Mouse (Mus musculus) adrenal gland, adult 8-10 months (tissue): ENCODE results near the gene Ticrr. TPM values are rescaled to one million over a fixed set of nuclear protein-coding genes. Genes with fewer than 3 reads are reported as not detected.
A peak's percentile ranks its signal among the peaks of the same experiment; 100 is the strongest.

Experiments used
- DNase-seq: peaks from one replicate; pipeline ENCODE4 v3.0.0; 2022
- total RNA-seq, 4 experiments: library from RNA; stranded (reverse); gene quantifications; 2 replicates each; pipeline ENCODE4 v1.2.4; 2022

The Ticrr gene
- total RNA-seq: under 1 TPM; 0.05 to 0.59 (median 0.12) TPM

GRCm38 (mm10) chr7:79659578-79660290 lies at the start of gene Ticrr:
Ticrr (plus strand) TSS chr7:79660196.
- peak; percentile 97 for DNase-seq

GRCm38 (mm10) chr7:79611901-79612300 lies 48.1 kb upstream of the Ticrr start:
- no peak for DNase-seq

- DNase-seq: peak; percentile 31
These were observed 47.2 kb upstream of the Ticrr start for GRCm38 (mm10) chr7:79612783-79613182.

GRCm38 (mm10) chr7:79613314-79613713 lies 46.7 kb upstream of the Ticrr start:
- DNase-seq: no peak

- no peak for DNase-seq
These were observed 45.0 kb upstream of the Ticrr start for GRCm38 (mm10) chr7:79615008-79615407.

- DNase-seq: peak; percentile 59
These were observed 44.1 kb upstream of the Ticrr start for GRCm38 (mm10) chr7:79615941-79616340.

GRCm38 (mm10) chr7:79617418-79617817 lies 42.6 kb upstream of the Ticrr start, which contains the start of gene Rhcg:
Rhcg (minus strand) TSS chr7:79617657.
- no peak for DNase-seq

- DNase-seq: no peak
These were observed 40.5 kb upstream of the Ticrr start for GRCm38 (mm10) chr7:79619493-79619892.

- DNase-seq: no peak
These were observed 36.9 kb upstream of the Ticrr start for GRCm38 (mm10) chr7:79623086-79623485.

GRCm38 (mm10) chr7:79626170-79626569 lies 33.8 kb upstream of the Ticrr start:
- DNase-seq: no peak

- DNase-seq: no peak
These were observed 31.6 kb upstream of the Ticrr start for GRCm38 (mm10) chr7:79628271-79628913.

GRCm38 (mm10) chr7:79631773-79632348 lies 28.1 kb upstream of the Ticrr start:
- DNase-seq: no peak

- no peak for DNase-seq
These were observed 12.8 kb upstream of the Ticrr start for GRCm38 (mm10) chr7:79647233-79647632.

GRCm38 (mm10) chr7:79649005-79649404 lies 11.0 kb upstream of the Ticrr start:
- DNase-seq: peak; percentile 14

- no peak for DNase-seq
These were observed 5.8 kb upstream of the Ticrr start for GRCm38 (mm10) chr7:79654185-79654584.

GRCm38 (mm10) chr7:79654586-79654985 lies 5.4 kb upstream of the Ticrr start:
- DNase-seq: no peak

GRCm38 (mm10) chr7:79660291-79661150 lies 525 bp downstream of the Ticrr start:
- no peak for DNase-seq

GRCm38 (mm10) chr7:79661253-79661890 lies 1.4 kb downstream of the Ticrr start:
- no peak for DNase-seq

- no peak for DNase-seq
These were observed 6.7 kb downstream of the Ticrr start for GRCm38 (mm10) chr7:79666690-79667089.

- DNase-seq: no peak
These were observed 11.1 kb downstream of the Ticrr start for GRCm38 (mm10) chr7:79670900-79671604.

GRCm38 (mm10) chr7:79679186-79679585 lies 19.2 kb downstream of the Ticrr start:
- no peak for DNase-seq

- no peak for DNase-seq
These were observed 20.2 kb downstream of the Ticrr start for GRCm38 (mm10) chr7:79680231-79680630.
